Mouse (Mus musculus) urinary bladder, postnatal 10 days (tissue): Measurements from ENCODE around the gene Rcc1l.

Source experiments
- DNase-seq: peaks from one replicate; pipeline ENCODE4 v3.0.0; 2022; ENCODE audit warnings: low spot score

Rcc1l gene

GRCm38 (mm10) chr5:134170167-134170566 lies 6.4 kb downstream of the Rcc1l start:
- DNase-seq, result no peak

GRCm38 (mm10) chr5:134169231-134169630 lies 7.3 kb downstream of the Rcc1l start:
- no peak for DNase-seq

- DNase-seq, result no peak
These were observed 8.5 kb downstream of the Rcc1l start for GRCm38 (mm10) chr5:134168033-134168432.

GRCm38 (mm10) chr5:134166642-134167041 lies 9.9 kb downstream of the Rcc1l start:
- no peak for DNase-seq

GRCm38 (mm10) chr5:134164688-134165087 lies 11.9 kb downstream of the Rcc1l start:
- no peak for DNase-seq

GRCm38 (mm10) chr5:134155916-134156466 lies 20.6 kb downstream of the Rcc1l start:
- DNase-seq, result no peak

GRCm38 (mm10) chr5:134151895-134152294 lies 24.7 kb downstream of the Rcc1l start:
- no peak for DNase-seq

- no peak for DNase-seq
These were observed 28.4 kb downstream of the Rcc1l start for GRCm38 (mm10) chr5:134148153-134148552.

- no peak for DNase-seq
These were observed 29.3 kb downstream of the Rcc1l start for GRCm38 (mm10) chr5:134147194-134147753.

- no peak for DNase-seq
These were observed 31.6 kb downstream of the Rcc1l start for GRCm38 (mm10) chr5:134144986-134145385.

- DNase-seq, result no peak
These were observed 34.2 kb downstream of the Rcc1l start for GRCm38 (mm10) chr5:134142381-134142780.

GRCm38 (mm10) chr5:134141236-134141635 lies 35.3 kb downstream of the Rcc1l start:
- DNase-seq, result no peak

- DNase-seq, result no peak
These were observed 37.1 kb downstream of the Rcc1l start for GRCm38 (mm10) chr5:134139429-134139828.

- no peak for DNase-seq
These were observed 38.6 kb downstream of the Rcc1l start for GRCm38 (mm10) chr5:134137933-134138332.

- DNase-seq, result no peak
These were observed 40.6 kb downstream of the Rcc1l start for GRCm38 (mm10) chr5:134136022-134136421.

GRCm38 (mm10) chr5:134131586-134131985 lies 45.0 kb downstream of the Rcc1l start:
- no peak for DNase-seq

GRCm38 (mm10) chr5:134126232-134126631 lies 50.3 kb downstream of the Rcc1l start:
- DNase-seq, result no peak

GRCm38 (mm10) chr5:134123846-134124245 lies 52.7 kb downstream of the Rcc1l start:
- no peak for DNase-seq

GRCm38 (mm10) chr5:134121893-134122259 lies 54.7 kb downstream of the Rcc1l start:
- DNase-seq, result no peak

- DNase-seq, result no peak
These were observed 55.3 kb downstream of the Rcc1l start for GRCm38 (mm10) chr5:134121138-134121892.

- no peak for DNase-seq
These were observed 56.4 kb downstream of the Rcc1l start for GRCm38 (mm10) chr5:134120135-134120534.

- DNase-seq, result no peak
These were observed 57.0 kb downstream of the Rcc1l start for GRCm38 (mm10) chr5:134119481-134120120.

GRCm38 (mm10) chr5:134118798-134119407 lies 57.7 kb downstream of the Rcc1l start:
- no peak for DNase-seq
